Mouse (Mus musculus) C2C12 (cell line): ENCODE measurements around the gene Lypla2.

Source experiments
- CEBPB ChIP-seq: IDR thresholded peaks from one replicate; pipeline ENCODE4 v1.6.1; 2011; ENCODE audit warnings: low read depth, mild to moderate bottlenecking, control low read depth, moderate library complexity
- CTCF ChIP-seq: IDR thresholded peaks from one replicate; pipeline ENCODE4 v1.5.1; 2011; ENCODE audit not compliant: control insufficient read depth, insufficient read depth, insufficient read length
- MAX ChIP-seq: IDR thresholded peaks from one replicate; pipeline ENCODE4 v1.6.1; 2011; ENCODE audit warnings: mild to moderate bottlenecking, control low read depth
- MYOD1 ChIP-seq: IDR thresholded peaks from one replicate; pipeline ENCODE4 v1.6.1; 2011; ENCODE audit warnings: low read depth; ENCODE audit not compliant: control insufficient read depth, insufficient read length
- MYOG ChIP-seq: IDR thresholded peaks from one replicate; pipeline ENCODE4 v1.6.1; 2011; ENCODE audit not compliant: control insufficient read depth, insufficient read length; ENCODE audit errors: extremely low read depth
- USF1 ChIP-seq: IDR thresholded peaks from one replicate; pipeline ENCODE4 v1.6.1; 2011; ENCODE audit warnings: low read depth, mild to moderate bottlenecking, control low read depth, moderate library complexity

DNA sequence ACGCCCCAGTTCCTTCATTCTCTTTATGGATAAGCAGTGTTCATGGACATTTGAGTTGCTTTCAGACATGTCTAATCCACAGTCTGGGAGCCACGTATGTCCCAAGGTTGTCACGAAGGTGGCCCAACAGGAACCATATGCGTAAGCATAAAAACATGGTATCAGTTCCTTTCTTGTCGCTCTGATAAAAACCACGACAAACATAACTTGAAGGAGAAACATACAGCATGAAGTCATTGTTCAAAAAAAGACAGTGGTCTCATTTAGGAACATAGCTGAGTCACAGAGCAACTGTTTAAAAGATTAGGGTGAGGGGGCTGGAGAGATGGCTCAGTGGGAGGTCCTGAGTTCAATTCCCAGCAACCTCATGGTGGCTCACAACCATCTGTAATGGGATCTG is 30.2 kb downstream of the Lypla2 start:
- TF ChIP-seq CTCF (no peak), MYOD1 (no peak), MYOG (no peak), CEBPB (no peak), MAX (no peak), USF1 (no peak)
